Mouse (Mus musculus): ENCODE measurements at regions not wholly inside any gene's neighbourhood (a gene's known extent, or its start where the extent isn't known, plus 50 kb on each side); places are given as distances from the start of the nearest gene placed in this dataset.

- no peak for TF ChIP-seq POLR2A (IDR thresholded peaks at IDR 0.05; ENCODE audit: extremely low read depth, insufficient read depth, low read length)
- TF ChIP-seq CTCF (IDR thresholded peaks at IDR 0.05; ENCODE audit: low read depth, low read length) = no peak
Observed at GRCm38 (mm10) chr12:94252957-94253633, 1438.9 kb upstream of the Flrt2 start.
